Comparison of ENCODE assay signal across 18 mouse cellular contexts in the genomic region with DNA sequence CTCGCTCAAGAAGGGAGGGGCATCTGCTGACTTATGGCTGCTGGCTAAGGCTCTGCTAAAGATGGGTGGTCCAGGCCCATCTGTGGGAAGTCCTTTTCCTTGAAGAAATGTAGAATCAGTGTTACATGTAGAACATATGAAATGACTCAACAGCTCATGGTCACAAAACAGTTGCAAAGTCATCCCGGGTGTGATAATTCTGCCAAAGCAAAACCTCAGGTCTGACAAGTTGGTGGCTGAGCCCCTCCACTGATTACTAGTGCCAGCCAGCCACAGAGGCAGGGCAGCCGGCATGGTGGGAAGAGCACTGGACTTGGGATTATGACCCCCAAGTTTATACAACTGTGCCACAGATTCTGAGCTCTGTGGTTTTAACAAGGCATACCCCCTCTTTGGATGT. TPM values are rescaled to one million over a fixed set of nuclear protein-coding genes. Genes with fewer than 3 reads are reported as not detected.
DNase-seq lines count a peak whose midpoint lies in the region; ATAC-seq and TF ChIP-seq lines count a peak whose summit lies in the region.
"Had no signal": no experiment of that assay in that cellular context is flagged by ENCODE, and none has a peak within 500 bp of the region (broad histone marks: within the 10 kb centered on the region; RNA-seq: fewer than 3 reads in every experiment).

No protein-coding gene starts in this region.

- H3K9ac ChIP-seq in liver, embryonic 16.5 days (ENCODE audit: low read depth, low read length), result 0 out of 2 replicates have a peak overlapping the region, but pooled peaks have one; percentile 3
- H3K9ac ChIP-seq: forebrain, embryonic 13.5 days; limb, embryonic 12.5 days had no signal

- 38% methylated on average over 3 of the region's 3 CpGs for WGBS in liver, embryonic 16.5 days (ENCODE audit: insufficient replicate concordance)

- H3K27ac ChIP-seq in left cerebral cortex, adult 2 months, result peak overlapping the region; percentile 19; the same call in 1 of the 2 replicates
- H3K27ac ChIP-seq in liver, embryonic 16.5 days (ENCODE audit: low read length), result peak overlapping the region; percentile 93
- H3K27ac ChIP-seq: forebrain, embryonic 13.5 days; limb, embryonic 12.5 days had no signal

- no peak overlapping the region for H3K4me3 ChIP-seq in left cerebral cortex, adult 2 months
- H3K4me3 ChIP-seq in liver, embryonic 16.5 days (ENCODE audit: low read depth, low read length), result no peak overlapping the region
- H3K4me3 ChIP-seq: forebrain, embryonic 13.5 days; hindbrain, embryonic 13.5 days; kidney, embryonic 15.5 days; limb, embryonic 12.5 days had no signal

- TF ChIP-seq CTCF in left cerebral cortex, adult 2 months (IDR thresholded peaks at IDR 0.05), result no peak

- peak; percentile 16 for DNase-seq in cerebellum, adult 11-12 months
- no peak for DNase-seq in left cerebral cortex, adult 2 months (ENCODE audit: extremely low spot score in 1 of 2, low spot score in 2 of 2)
- DNase-seq in left cerebral cortex, adult 18-20 months (ENCODE audit: low spot score in 2 of 2), result no peak
- no peak for DNase-seq in layer of hippocampus, adult 8-10 months (ENCODE audit: low spot score in 2 of 2)
- no peak for DNase-seq in retina, postnatal 1 day
- DNase-seq: cerebellum, postnatal 14 days; thymus, postnatal 25 days had no signal

- H3K4me1 ChIP-seq in liver, embryonic 16.5 days (ENCODE audit: control insufficient read depth, low read depth, low read length), result peaks cover 99% of the 10 kb centered on the region

- H3K9me3 ChIP-seq in liver, embryonic 16.5 days (replicated peaks; ENCODE audit: control insufficient read depth, low read length), result no peaks in the 10 kb centered on the region
- H3K9me3 ChIP-seq: forebrain, embryonic 13.5 days; hindbrain, embryonic 13.5 days; kidney, embryonic 15.5 days; limb, embryonic 12.5 days had no signal

- peak overlapping the region; percentile 26 for H3K4me2 ChIP-seq in liver, embryonic 16.5 days (ENCODE audit: low read depth, low read length)
- H3K4me2 ChIP-seq: forebrain, embryonic 13.5 days; hindbrain, embryonic 13.5 days; kidney, embryonic 15.5 days; limb, embryonic 12.5 days had no signal

- no peak for ATAC-seq in cerebellum, adult (ENCODE audit: insufficient number of reproducible peaks, low FRiP score, low TSS enrichment)
- ATAC-seq in common myeloid progenitor, adult 5-6 weeks (replicated peaks; ENCODE audit: low read depth, poor library complexity, severe bottlenecking), result peak; percentile 56
- ATAC-seq in liver, embryonic 16.5 days (ENCODE audit: low read depth), result no peak
- ATAC-seq: activated CD4-positive, CD25-positive, alpha-beta regulatory T cell, adult 4 months; forebrain, embryonic 13.5 days; intestine, embryonic 16.5 days; midbrain, embryonic 16.5 days; Patski had no signal

- intact Hi-C loops in left cerebral cortex, adult 2 months (cut with DNase I), result loop anchor here (2.0 kb wide), 1 partner anchor 13 kb away; a partner anchor contains a TSS

- H3K36me3 ChIP-seq in liver, embryonic 16.5 days (ENCODE audit: control insufficient read depth, insufficient read depth), result peaks cover 27% of the 10 kb centered on the region

- H3K27me3 ChIP-seq in liver, embryonic 16.5 days (ENCODE audit: control insufficient read depth, insufficient read depth, low read depth, low read length), result no peaks in the 10 kb centered on the region
- H3K27me3 ChIP-seq: forebrain, embryonic 13.5 days; hindbrain, embryonic 13.5 days; kidney, embryonic 15.5 days; limb, embryonic 12.5 days; Patski had no signal

RNA-seq across cellular contexts. Expression of a gene that starts 13.3 kb away (rescaled TPM):
- total RNA-seq in left cerebral cortex, adult 2 months (2021), result 100 to 1,000 TPM; 178 to 192 TPM
- total RNA-seq in left cerebral cortex, adult 18-20 months (2021), result 100 to 1,000 TPM; 204 to 205 TPM
- 8.0 and 14.4 TPM in 2 replicates for total RNA-seq in common myeloid progenitor, adult 5-6 weeks (2017)
- 631 and 674 TPM in 2 replicates for polyA plus RNA-seq in liver, embryonic 16.5 days (2015; fragmentation: Nextera tagmentation; extraction: Ambion mirVana)
- 100 to 1,000 TPM; 201 to 235 (median 218) TPM for total RNA-seq in layer of hippocampus, adult 8-10 months (2022)

RNA-seq across cellular contexts. Expression of a gene that starts 39.5 kb away (rescaled TPM):
- total RNA-seq in left cerebral cortex, adult 2 months (2021), result 10 to 100 TPM; 44.9 to 45.5 TPM
- 10 to 100 TPM; 44.3 to 45.2 TPM for total RNA-seq in left cerebral cortex, adult 18-20 months (2021)
- 16.2 and 25.7 TPM in 2 replicates for total RNA-seq in common myeloid progenitor, adult 5-6 weeks (2017)
- 4.4 and 5.0 TPM in 2 replicates for polyA plus RNA-seq in liver, embryonic 16.5 days (2015; fragmentation: Nextera tagmentation; extraction: Ambion mirVana)
- total RNA-seq in layer of hippocampus, adult 8-10 months (2022), result 10 to 100 TPM; 41.2 to 53.1 (median 47.5) TPM

Comparison
In these comparisons a context has a peak if more than half of its experiments do, and no peak if none do; other contexts are left out.
1. RNA of a gene that starts 13.3 kb away (total RNA-seq): 201 to 235 TPM in layer of hippocampus, adult 8-10 months, 204 to 205 TPM in left cerebral cortex, adult 18-20 months and 178 to 192 TPM in left cerebral cortex, adult 2 months; 8.0 to 14.4 TPM in common myeloid progenitor, adult 5-6 weeks; every median in the first group is over 10 times any median in the second.